11 mouse cellular contexts compared by ENCODE assay signal in genomic region chr1:53393936-53394760, GRCm38 (mm10). TPM values are rescaled to one million over a fixed set of nuclear protein-coding genes. Genes with fewer than 3 reads are reported as not detected.
DNase-seq lines count a peak whose midpoint lies in the region; ATAC-seq lines count a peak whose summit lies in the region.
"Not testable (repeated sequence)": the region's sequence is repeated elsewhere in the genome, so short reads cannot be mapped to it uniquely, and the experiment has no call there.
"Had no signal": no experiment of that assay in that cellular context is flagged by ENCODE, and none has a peak within 500 bp of the region (broad histone marks: within the 10 kb centered on the region; RNA-seq: fewer than 3 reads in every experiment).

No protein-coding gene starts in this region.

- H3K9me3 ChIP-seq in forebrain, embryonic 15.5 days; heart, embryonic 12.5 days (replicated peaks); hindbrain, embryonic 16.5 days (ENCODE audit: control insufficient read depth, low read length); lung, embryonic 16.5 days (ENCODE audit: control insufficient read depth, low read length): not testable (repeated sequence)

- not testable (repeated sequence) for H3K9ac ChIP-seq in forebrain, embryonic 15.5 days (replicated peaks); heart, embryonic 12.5 days; hindbrain, embryonic 16.5 days (ENCODE audit: low read depth, low read length); lung, embryonic 16.5 days (ENCODE audit: low read length)

- not testable (repeated sequence) for H3K36me3 ChIP-seq in forebrain, embryonic 15.5 days; heart, embryonic 12.5 days; hindbrain, embryonic 16.5 days (ENCODE audit: control insufficient read depth, insufficient read depth, low read length); lung, embryonic 16.5 days (ENCODE audit: control insufficient read depth, insufficient read depth, low read length)

- not testable (repeated sequence) for H3K4me3 ChIP-seq in forebrain, embryonic 15.5 days; hindbrain, embryonic 16.5 days (ENCODE audit: low read length)
- peak overlapping the region; percentile 24 for H3K4me3 ChIP-seq in heart, embryonic 12.5 days
- H3K4me3 ChIP-seq in lung, embryonic 16.5 days (ENCODE audit: low read length) = 0 out of 2 replicates have a peak overlapping the region, but pooled peaks have one; percentile 3

- 0 out of 2 replicates have a peak overlapping the region, but pooled peaks have one; percentile 9 for H3K4me2 ChIP-seq in forebrain, embryonic 15.5 days (replicated peaks)
- peak overlapping the region; percentile 57 for H3K4me2 ChIP-seq in heart, embryonic 12.5 days
- H3K4me2 ChIP-seq in hindbrain, embryonic 16.5 days (ENCODE audit: low read length) = peak overlapping the region; percentile 38
- peak overlapping the region; percentile 21 for H3K4me2 ChIP-seq in lung, embryonic 16.5 days (ENCODE audit: low read depth, low read length)

- peak; percentile 88 for DNase-seq in ES-CJ7 (ENCODE audit: low read depth, low spot score)
- DNase-seq in cerebellum, postnatal 25 days = peak; percentile 54 to 63
- DNase-seq in left cerebral cortex, adult 18-20 months (ENCODE audit: low spot score in 2 of 2) = peak; percentile 23 to 32
- peak; percentile 1 for DNase-seq in retina, postnatal 1 day

- H3K27me3 ChIP-seq in forebrain, embryonic 15.5 days; heart, embryonic 12.5 days (replicated peaks); hindbrain, embryonic 16.5 days (replicated peaks; ENCODE audit: control insufficient read depth, insufficient read depth, low read length); lung, embryonic 16.5 days (ENCODE audit: control insufficient read depth, insufficient read depth, low read depth, low read length): not testable (repeated sequence)

- WGBS in forebrain, embryonic 15.5 days = 32% methylated on average over 21 of the region's 21 CpGs
- WGBS in heart, embryonic 12.5 days = 21% methylated on average over 21 of the region's 21 CpGs
- WGBS in hindbrain, embryonic 16.5 days = 35% methylated on average over 21 of the region's 21 CpGs
- WGBS in lung, embryonic 16.5 days = 32% methylated on average over 21 of the region's 21 CpGs

- not testable (repeated sequence) for H3K27ac ChIP-seq in forebrain, embryonic 15.5 days (replicated peaks); heart, embryonic 12.5 days (ENCODE audit: poor library complexity, severe bottlenecking); hindbrain, embryonic 16.5 days (ENCODE audit: low read depth, low read length); lung, embryonic 16.5 days (ENCODE audit: low read length)

- ATAC-seq in forebrain, embryonic 15.5 days (replicated peaks); heart, embryonic 12.5 days (ENCODE audit: insufficient number of reproducible peaks, low FRiP score); hindbrain, embryonic 16.5 days: not testable (repeated sequence)
- peak; percentile 36; the same call in 1 of the 2 replicates for ATAC-seq in lung, embryonic 16.5 days (ENCODE audit: low read depth)

- H3K4me1 ChIP-seq in forebrain, embryonic 15.5 days; heart, embryonic 12.5 days (replicated peaks); hindbrain, embryonic 16.5 days (ENCODE audit: control insufficient read depth, insufficient read depth, low read depth, low read length); lung, embryonic 16.5 days (replicated peaks; ENCODE audit: control insufficient read depth, insufficient read depth, low read length): not testable (repeated sequence)

RNA-seq across cellular contexts. Expression of gene Asnsd1, which starts 41.6 kb away (rescaled TPM):
- 57.7 and 59.0 TPM in 2 replicates for polyA plus RNA-seq in forebrain, embryonic 15.5 days (2015; fragmentation: Nextera tagmentation; extraction: Ambion mirVana)
- 80.8 and 82.2 TPM in 2 replicates for polyA plus RNA-seq in heart, embryonic 12.5 days (2016; fragmentation: Nextera tagmentation; extraction: Ambion mirVana)
- 52.9 and 55.2 TPM in 2 replicates for polyA plus RNA-seq in hindbrain, embryonic 16.5 days (2015; fragmentation: Nextera tagmentation; extraction: Ambion mirVana)
- 10 to 100 TPM; 23.9 to 24.9 TPM for total RNA-seq in left cerebral cortex, adult 18-20 months (2021)
- 59.8 and 60.2 TPM in 2 replicates for polyA plus RNA-seq in lung, embryonic 16.5 days (2015; fragmentation: Nextera tagmentation; extraction: Ambion mirVana)

RNA-seq across cellular contexts. Expression of gene Gm28551, which starts 41.7 kb away (rescaled TPM):
- polyA plus RNA-seq in forebrain, embryonic 15.5 days (2015; fragmentation: Nextera tagmentation; extraction: Ambion mirVana) = 1.8 and 2.0 TPM in 2 replicates
- polyA plus RNA-seq in heart, embryonic 12.5 days (2016; fragmentation: Nextera tagmentation; extraction: Ambion mirVana) = 0.13 and 0.57 TPM in 2 replicates
- 2.2 TPM in 2 replicates for polyA plus RNA-seq in hindbrain, embryonic 16.5 days (2015; fragmentation: Nextera tagmentation; extraction: Ambion mirVana)
- not detected for total RNA-seq in left cerebral cortex, adult 18-20 months (2021)
- polyA plus RNA-seq in lung, embryonic 16.5 days (2015; fragmentation: Nextera tagmentation; extraction: Ambion mirVana) = 0.87 and 1.1 TPM in 2 replicates
- total RNA-seq: adrenal gland, adult 18-20 months; MEL had no signal
- polyA plus RNA-seq: testis, adult 2 months had no signal

RNA-seq across cellular contexts. Expression of gene Asdurf, which starts 41.7 kb away (rescaled TPM):
- 2.7 and 11.7 TPM in 2 replicates for polyA plus RNA-seq in forebrain, embryonic 15.5 days (2015; fragmentation: Nextera tagmentation; extraction: Ambion mirVana)
- polyA plus RNA-seq in heart, embryonic 12.5 days (2016; fragmentation: Nextera tagmentation; extraction: Ambion mirVana) = 1.1 and 5.7 TPM in 2 replicates
- 2.5 and 4.3 TPM in 2 replicates for polyA plus RNA-seq in hindbrain, embryonic 16.5 days (2015; fragmentation: Nextera tagmentation; extraction: Ambion mirVana)
- not detected for total RNA-seq in left cerebral cortex, adult 18-20 months (2021)
- 3.1 TPM in 1 of 2 replicates, not detected in the other for polyA plus RNA-seq in lung, embryonic 16.5 days (2015; fragmentation: Nextera tagmentation; extraction: Ambion mirVana)
- total RNA-seq: MEL had no signal
- polyA plus RNA-seq: testis, adult 2 months had no signal

Comparison
In these comparisons a context has a peak if more than half of its experiments do, and no peak if none do; other contexts are left out.
1. DNase-seq: peak in every context shown above with its lines; median percentile 88 in ES-CJ7; 58 in cerebellum, postnatal 25 days; 28 in left cerebral cortex, adult 18-20 months; 1 in retina, postnatal 1 day.